Mouse (Mus musculus) frontal cortex, adult (tissue): Measurements from ENCODE around the gene Slc39a11.

Experiments
- ATAC-seq: cut with Nextera tagmentation; 2 replicates; pipeline ENCODE4 v1.9.2; 2017; ENCODE audit warnings: mild to moderate bottlenecking, moderate library complexity, mixed read lengths; ENCODE audit not compliant: low TSS enrichment

Gene Slc39a11

DNA sequence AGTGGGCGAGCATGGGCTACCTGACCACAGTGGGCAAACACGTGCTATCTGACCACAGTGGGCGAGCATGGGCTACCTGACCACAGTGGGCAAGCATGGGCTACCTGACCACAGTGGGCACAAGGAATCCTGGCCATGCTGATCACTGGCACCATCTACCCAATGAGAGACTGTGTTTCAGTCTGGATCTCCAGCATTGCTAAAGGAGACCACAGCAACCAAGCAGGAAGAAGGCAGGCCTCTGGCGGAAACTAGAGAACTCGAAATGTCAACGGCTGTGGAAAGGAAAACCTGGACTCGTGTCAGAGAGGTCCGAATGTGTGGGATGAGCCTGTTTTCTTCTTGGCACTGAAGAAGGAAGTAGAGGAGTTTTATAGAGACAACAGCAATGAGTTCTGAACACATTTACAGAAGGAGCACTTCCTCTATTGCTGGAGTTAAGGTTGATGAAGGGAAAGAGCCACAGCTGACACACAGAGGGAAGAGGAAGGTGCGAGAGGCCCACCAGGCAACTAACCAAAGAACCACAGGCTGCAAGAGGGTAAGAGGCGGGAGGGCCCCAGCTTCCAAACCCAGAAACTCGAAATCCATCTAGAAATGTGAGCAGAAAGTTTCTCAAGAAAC, 105.8 kb downstream of the Slc39a11 start:
- no peak for ATAC-seq

- no peak for ATAC-seq
Observed at GRCm38 (mm10) chr11:113541073-113541472, 108.8 kb downstream of the Slc39a11 start.

DNA sequence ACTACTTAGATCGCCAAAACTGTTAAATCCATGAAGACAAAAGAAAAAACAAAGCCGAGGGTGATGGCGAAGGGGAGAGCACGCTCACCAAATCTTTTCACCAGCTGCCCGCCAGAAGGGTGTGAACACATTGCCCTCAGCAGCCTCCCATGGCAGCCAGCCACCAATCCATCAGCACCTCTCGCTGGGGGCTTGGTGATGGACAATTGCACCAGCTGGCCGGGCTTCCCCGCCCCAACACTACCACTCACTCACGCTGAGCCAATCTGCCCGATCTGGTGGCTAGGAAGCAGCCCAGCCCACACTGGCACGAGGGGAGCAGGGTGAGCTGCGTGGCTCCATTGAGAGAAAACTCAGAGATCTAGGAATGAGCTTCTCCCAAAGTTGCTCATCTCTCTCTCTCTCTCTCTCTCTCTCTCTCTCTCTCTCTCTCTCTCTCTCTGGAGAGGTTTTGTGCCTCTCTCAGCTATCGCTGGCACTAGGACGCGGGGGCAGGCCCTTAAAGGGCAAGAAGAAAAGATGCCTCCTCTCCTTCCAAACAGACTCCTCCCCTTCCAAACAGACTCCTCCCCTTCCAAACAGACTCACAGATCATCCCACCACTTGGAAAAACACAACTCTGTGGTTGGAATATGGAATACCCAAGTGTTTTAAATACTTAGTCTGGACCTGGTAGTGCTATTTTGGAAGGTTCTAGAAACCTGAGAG, 110.2 kb downstream of the Slc39a11 start:
- peak; percentile 65; the same call in 1 of the 2 replicates for ATAC-seq

DNA sequence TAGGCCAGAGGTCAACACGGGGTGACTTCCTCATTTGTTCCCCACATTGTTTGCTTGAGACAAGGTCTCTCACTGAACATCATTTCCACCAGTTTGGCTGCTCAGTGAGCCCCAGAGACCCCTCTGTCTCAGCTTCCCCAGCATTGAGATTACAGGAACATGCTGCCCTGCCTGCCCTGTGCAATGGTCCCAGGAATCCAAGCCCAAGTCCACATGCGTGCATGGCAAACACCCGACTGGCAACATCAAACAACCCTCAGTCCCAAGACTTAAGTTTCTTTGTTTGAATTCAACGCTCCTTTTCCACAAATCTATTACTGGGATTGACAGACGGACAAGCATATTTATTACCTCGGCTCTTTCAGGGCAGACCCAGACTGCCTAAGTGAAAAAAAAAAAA, 110.8 kb downstream of the Slc39a11 start:
- no peak for ATAC-seq

DNA sequence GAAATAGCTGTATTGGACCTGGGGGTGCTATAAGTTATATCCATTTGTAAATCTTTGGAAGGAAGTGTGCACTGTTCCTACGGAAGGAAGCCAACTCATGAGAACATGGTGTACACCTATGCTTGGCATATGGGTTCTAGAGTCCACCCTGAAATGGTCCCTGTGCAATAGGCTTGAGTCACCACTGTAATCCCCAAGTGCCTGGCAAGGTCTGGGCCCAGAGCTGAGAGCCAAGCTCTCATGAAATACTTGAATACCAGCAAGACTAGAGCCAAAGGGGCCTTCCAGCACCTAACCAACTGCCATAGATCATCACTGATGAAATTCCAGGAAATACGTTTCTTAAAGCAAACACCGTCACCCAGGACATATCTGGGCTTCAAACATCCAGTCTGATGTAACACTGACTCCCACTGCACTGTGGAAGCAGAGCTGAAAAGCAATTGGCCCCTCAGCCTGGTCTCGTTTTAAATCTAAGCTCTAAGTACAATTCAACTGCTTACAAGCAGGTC, 111.4 kb downstream of the Slc39a11 start:
- ATAC-seq, result no peak

DNA sequence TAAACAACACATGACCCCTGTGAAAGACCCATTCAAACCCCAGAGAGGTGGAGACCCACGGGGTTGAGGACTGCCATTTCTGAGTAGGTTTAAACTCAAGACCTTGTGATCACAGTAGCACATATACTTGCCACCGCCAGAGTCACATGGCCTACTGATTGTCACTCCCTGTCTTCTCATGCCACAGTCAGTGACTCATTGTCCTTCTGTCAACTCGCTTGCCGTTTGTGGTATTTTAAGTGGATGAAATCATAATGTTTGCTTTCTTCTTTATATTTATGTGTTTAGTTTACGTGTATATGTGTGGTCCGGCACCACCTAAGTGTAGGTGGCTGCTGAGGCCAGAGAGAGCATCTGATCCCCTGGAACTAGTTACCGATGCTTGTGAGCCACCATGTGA, 112.2 kb downstream of the Slc39a11 start:
- ATAC-seq, result no peak

DNA sequence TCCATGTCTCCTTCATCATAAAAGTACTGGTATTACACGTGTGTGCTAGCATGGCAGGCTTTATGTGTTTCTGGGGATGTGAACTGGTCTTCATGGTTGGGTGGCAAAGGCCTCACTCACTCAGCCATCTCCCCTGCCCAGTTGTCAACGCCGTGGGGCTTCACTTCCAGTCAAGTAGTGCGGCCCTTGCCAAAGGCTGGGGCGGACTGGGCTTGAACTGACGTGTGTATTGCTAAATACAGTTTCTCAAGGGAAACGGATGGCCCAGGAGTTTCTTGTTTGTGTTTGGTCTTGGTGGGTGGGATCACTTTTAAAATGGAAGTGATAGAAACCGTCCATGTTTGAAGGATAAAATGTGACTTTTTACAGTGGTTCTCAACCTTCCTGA, 112.7 kb downstream of the Slc39a11 start:
- no peak for ATAC-seq

- no peak for ATAC-seq
Observed at GRCm38 (mm10) chr11:113536308-113537198, 113.3 kb downstream of the Slc39a11 start.

DNA sequence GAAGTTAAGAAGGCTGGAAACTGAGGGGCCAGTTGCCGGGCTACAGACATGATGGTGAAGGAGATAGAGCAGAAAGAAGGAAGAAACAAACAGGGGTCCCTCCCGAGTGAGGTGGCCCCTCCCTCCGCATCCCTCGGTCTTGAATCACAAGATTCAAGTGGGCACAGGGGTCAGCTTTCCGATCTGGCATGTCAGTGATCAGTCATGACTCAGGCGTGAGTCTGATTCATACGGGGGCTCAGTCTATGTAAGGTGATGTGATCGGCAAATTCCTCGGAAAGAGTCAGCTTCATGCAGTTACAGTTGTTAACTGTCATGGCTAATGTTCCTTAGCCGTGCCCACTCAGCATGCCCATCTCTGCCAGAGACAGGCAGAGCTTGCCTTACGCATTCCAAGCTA, 115.5 kb downstream of the Slc39a11 start:
- peak; percentile 69; the same call in 1 of the 2 replicates for ATAC-seq

DNA sequence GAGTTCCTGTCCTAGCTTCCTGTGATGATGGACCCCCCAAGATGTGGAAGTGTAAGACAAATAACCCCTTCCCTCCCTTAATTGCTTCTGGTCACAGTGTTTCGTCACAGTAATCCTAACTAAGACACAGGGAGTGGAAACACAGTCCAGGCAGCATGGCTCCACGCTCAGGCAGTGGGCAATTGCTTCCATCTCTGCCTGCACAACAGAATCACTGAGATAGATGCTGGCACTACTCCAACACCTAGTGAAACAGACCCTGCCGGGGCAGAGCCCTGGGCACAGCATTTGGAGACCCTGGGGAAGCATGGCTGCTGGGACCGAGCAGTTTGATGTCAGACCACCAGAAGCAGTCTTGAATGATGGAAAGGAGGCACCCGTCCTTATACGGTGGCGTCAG, 115.9 kb downstream of the Slc39a11 start:
- no peak for ATAC-seq

GRCm38 (mm10) chr11:113528391-113528790, 121.5 kb downstream of the Slc39a11 start:
- ATAC-seq, result no peak

DNA sequence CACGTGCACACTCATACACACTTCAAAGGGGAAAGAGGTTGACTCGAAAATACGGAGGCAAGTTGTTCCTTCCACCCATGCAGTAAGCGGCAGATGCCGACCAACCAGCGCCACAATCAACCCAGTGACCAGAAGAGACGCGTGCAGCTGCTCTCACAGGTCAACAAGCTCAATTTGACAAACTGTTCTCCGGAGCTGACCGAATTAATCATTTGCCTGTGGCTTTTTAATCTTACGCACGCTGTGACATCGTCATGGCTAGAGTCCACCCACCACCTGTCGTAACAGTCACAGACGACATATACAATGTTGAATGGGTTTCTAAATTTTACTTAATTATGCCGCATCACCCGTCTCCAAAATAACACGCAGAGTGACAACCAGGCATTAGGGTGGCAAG, 124.1 kb downstream of the Slc39a11 start:
- no peak for ATAC-seq

DNA sequence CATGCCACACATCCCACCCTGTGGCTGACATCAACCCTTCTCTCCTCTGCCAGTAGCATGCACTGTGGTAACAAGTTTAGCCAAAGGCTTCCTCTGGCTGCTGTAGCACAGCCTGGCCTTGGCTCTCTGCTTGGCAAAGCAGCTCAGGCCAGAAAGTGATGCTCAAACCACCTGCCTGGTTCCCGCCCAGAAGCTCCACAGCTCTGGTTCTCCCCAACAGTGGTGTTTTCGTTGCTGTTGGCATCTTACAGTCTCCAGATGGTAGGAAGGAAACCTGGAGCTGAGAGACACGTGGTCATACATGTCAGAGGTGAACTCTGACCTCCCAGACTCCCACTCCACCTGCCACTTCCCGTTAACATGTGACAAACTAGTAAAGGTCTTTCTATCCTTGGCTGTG, 127.2 kb downstream of the Slc39a11 start:
- ATAC-seq, result no peak

DNA sequence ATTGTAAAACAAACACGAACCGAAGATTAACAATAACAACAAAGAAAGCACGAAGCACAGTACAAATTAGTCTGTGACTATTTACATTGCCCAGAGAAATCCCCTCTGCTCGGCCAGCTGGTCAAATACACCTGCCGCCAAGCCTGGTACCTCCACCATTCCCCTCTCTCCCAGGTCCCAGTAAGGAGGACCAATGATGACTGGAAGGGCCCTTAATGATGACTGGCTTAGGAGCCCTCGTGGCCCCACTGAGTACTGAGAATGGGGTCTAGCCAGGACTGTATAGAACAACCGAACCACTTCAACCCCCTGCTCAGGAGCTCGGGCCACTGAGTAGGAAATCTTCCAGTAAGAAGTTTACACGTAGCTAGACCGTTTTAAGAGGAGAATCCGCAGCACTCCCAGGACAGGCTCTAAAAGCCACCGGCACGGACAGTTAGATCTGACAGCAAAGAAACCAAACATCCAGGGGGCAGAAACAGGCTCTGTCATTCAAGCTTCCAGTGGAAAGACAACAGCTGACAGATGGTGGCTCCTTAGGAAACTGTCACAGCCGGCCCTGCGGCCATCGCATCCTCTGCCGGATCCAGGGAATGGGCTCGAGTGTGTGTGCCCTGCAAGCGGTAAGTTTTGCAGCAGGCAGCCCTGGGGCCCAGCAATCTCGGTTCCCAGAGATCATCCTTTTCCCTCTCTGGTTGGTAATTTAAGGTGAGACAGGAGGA, 128.2 kb downstream of the Slc39a11 start:
- no peak for ATAC-seq

- no peak for ATAC-seq
Observed at GRCm38 (mm10) chr11:113520851-113521461, 128.9 kb downstream of the Slc39a11 start.

- ATAC-seq, result peak; percentile 92
Observed at GRCm38 (mm10) chr11:113520373-113520772, 129.5 kb downstream of the Slc39a11 start.

- no peak for ATAC-seq
Observed at GRCm38 (mm10) chr11:113519973-113520372, 129.9 kb downstream of the Slc39a11 start.

- no peak for ATAC-seq
Observed at GRCm38 (mm10) chr11:113518176-113518575, 131.7 kb downstream of the Slc39a11 start.

DNA sequence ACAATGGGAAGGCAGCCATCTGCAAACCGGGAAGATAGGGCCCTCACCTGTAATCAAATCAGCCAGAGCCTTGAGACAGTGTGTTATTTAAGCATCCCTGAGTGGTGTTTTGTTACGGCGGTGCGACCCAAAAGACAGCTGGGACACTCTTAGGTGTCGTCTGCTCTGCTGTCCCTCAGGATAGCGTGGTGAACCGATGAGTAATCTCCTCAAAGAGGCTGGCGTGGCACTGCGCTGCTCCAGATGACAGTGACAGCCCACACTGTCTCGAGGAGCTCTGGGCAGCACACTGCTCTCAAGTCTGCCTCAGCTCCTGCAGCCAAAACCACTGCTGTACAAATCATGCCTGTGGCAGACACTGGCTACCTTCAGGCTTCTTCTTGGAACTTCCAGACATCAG, 133.7 kb downstream of the Slc39a11 start:
- peak; percentile 60 for ATAC-seq

DNA sequence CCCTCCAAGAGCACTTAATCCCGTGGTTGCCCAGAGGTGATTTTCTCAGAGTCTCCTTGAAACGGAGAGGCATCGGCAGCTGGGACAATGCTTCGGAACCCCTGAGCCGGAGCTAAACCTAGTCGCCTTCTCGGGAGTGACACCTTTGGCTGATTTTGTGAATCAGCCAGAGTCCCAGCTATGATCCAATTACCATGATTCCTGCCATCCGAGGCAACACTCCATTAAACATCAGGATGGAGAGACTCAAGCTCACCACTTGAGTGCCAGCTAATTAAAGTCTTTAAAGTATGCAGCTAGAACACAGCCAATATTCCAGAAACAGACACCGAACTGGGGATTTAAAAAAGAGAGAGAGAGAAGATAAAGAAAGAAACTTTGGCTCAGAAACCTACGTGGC, 136.9 kb downstream of the Slc39a11 start:
- ATAC-seq, result no peak

GRCm38 (mm10) chr11:113512150-113512549, 137.7 kb downstream of the Slc39a11 start:
- no peak for ATAC-seq
